Mouse (Mus musculus): ENCODE data around the gene Adm2. TPM values are rescaled to one million over a fixed set of nuclear protein-coding genes. Genes with fewer than 3 reads are reported as not detected.

Adm2 gene
- polyA plus RNA-seq (2012; fragmentation: generic; extraction: Trizol) = under 1 TPM; 0.02 to 0.04 TPM

DNA sequence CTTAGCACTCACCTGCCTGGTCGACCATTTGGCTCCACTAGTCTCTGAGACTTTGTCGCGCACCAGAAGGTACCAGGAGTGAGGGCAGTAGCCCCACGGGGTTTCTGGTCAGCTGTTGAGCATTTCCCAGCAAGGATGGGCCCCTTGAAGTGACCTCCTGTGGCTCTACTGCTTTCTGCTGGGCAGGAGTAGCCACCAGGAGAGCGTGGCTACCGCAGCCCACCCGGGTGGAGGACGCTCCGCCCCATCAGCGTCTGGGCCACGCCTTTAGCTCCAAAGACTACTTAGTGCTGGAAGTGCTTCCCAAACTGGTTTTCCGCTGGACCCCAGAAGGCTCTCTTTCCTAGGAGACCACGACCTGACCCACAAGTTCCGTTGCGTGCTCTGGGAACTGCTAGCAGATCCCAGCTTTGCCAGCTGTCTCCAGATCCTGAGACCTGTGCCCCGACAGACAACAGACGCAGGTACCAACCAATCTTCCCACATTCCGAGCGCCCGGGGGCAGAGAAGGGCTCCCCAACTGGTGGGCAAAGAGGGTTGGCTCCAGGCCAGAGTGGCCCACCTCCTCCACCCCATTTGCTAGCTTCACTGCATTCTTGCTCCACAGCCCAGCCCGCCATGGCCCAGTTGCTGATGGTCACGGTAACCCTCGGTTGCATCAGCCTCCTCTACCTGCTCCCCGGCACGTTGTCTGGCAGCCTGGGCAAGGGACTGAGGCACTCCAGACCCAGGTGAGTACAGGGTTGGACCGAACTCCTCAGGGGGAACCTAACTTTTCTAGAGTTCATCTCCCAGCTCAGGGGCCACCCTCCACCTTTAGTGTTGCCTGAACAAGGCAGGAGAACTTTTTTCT lies at the start of gene Adm2:
Gene Adm2 (plus strand): TSS at position 51 of the 853 bp plus-strand sequence.

GRCm38 (mm10) chr15:89315190-89315731 lies 7.3 kb upstream of the Adm2 start, which contains the start of gene Sbf1:
Sbf1 (minus strand) TSS chr15:89315311.

DNA sequence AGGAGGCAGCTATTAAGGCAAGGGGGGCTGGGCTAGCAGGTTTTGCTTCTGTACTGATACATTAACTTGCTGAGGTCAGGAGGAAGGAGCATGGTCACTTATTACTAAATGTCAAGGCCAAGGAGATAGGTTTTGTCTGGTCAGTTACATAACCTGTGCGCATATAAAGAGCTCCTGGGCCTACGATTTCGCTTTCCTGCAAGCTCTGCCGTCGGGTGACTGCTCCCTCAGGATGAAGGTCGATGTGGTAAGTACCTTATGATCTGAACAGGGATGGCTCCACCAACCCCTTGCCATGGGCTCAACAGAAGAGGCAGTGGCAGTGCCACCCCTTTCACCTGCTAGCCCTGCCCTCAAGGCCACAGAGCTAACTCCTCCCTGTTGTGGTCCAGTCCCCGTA lies 11.8 kb downstream of the Adm2 start, which contains the start of gene Miox:
Gene Miox (plus strand): TSS at position 128 of the 400 bp plus-strand sequence.

DNA sequence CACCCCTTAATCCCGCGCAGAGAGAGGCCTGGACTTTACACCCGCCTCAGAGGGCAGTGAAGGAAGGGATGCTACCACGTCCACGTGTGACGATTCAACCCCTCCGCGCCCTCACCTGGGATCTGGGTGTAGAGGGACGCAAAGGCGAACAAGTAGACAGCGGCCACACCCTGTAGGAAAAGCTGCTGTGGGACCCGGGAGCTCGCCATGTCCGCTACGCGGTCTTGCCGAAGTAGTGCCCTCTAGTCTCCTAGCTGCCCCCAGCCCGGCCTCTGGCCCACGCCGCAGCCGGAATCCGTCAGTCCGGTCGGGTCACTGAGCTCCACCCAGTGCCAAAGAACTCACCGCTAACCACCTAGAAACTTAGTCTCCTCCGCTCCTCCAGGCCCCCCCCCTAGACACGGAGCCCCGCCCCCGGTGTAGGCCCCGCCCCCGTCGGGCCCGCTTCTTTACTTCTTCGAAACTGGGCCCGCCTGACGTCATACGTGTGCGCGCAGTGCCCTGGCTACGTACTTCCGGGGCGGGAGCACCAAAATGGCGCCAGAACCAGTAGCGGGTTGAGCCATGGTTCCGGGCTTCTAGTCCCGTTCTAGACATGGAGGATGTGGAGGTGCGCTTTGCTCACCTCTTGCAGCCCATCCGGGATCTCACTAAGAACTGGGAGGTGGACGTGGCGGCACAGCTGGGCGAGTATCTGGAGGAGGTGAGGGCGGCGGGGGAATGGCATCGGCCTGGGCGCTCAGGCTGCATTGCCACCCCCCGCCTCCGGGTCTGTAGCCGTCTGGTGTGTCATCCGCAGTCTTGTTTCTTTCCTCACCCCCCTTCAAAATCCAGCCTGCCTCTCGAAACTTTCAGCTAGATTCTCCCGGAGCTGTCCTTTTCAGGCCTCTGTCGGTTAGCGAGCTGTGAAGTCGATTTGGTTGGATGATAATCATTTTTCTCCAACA lies 33.0 kb downstream of the Adm2 start, which contains the start of the genes Lmf2 and Ncaph2:
Gene Lmf2 (minus strand): TSS at position 419 of the 947 bp plus-strand sequence.
Gene Ncaph2 (plus strand): TSS at position 479 of the 947 bp plus-strand sequence.

DNA sequence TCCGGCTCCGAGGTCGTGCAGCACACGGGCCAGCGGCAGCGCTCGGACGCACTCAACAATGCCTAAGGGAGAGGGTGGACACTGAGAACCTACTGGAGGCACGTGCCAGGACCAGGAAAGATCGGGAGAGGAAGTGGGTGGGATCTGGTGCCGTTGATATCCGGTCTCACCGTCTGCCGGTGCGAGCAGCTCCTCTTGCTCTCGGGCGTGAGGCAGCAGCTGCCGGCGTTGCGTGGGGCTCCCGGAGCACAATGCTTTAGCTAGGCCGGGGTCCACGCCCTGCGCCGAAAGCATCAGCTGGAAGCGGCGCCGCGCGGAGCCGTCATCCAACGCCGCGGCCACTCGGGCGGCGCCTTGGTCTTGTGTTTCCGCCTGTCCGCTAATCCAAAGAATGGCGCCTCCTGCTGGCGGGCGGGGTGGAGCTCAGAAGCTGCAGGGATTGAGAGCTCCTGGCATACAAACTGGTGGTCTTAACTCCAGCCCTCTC lies 51.3 kb downstream of the Adm2 start, which contains the start of gene Sco2:
Gene Sco2 (minus strand): TSS at position 85 of the 487 bp plus-strand sequence.

Other genes starting within 250 kb of the Adm2 start
- gene Trabd, start 247.6 kb upstream of the Adm2 start, polyA plus RNA-seq (2012; fragmentation: generic; extraction: Trizol) = 10 to 100 TPM; 44.6 to 47.8 TPM
- 10 to 100 TPM; 19.0 to 42.1 TPM for gene Selenoo, start 233.6 kb upstream of the Adm2 start, polyA plus RNA-seq (2012; fragmentation: generic; extraction: Trizol)
- 10 to 100 TPM; 12.0 to 17.7 TPM for gene Tubgcp6, start 199.6 kb upstream of the Adm2 start, polyA plus RNA-seq (2012; fragmentation: generic; extraction: Trizol)
- gene Hdac10, start 194.0 kb upstream of the Adm2 start, polyA plus RNA-seq (2012; fragmentation: generic; extraction: Trizol) = 10 to 100 TPM; 14.5 to 24.3 TPM
- gene Mapk12, start 182.0 kb upstream of the Adm2 start, polyA plus RNA-seq (2012; fragmentation: generic; extraction: Trizol) = 10 to 100 TPM; 29.5 to 43.6 TPM
- 10 to 100 TPM; 12.4 to 13.6 TPM for gene Mapk11, start 173.1 kb upstream of the Adm2 start, polyA plus RNA-seq (2012; fragmentation: generic; extraction: Trizol)
- gene Plxnb2, start 141.9 kb upstream of the Adm2 start, polyA plus RNA-seq (2012; fragmentation: generic; extraction: Trizol) = 100 to 1,000 TPM; 252 to 448 TPM
- gene Dennd6b, start 126.2 kb upstream of the Adm2 start, polyA plus RNA-seq (2012; fragmentation: generic; extraction: Trizol) = 1 to 10 TPM; 1.6 to 6.5 TPM
- 10 to 100 TPM in 1 of 2 experiments, 1 to 10 TPM in 1; 7.8 to 52.7 TPM for gene Ppp6r2, start 111.2 kb upstream of the Adm2 start, polyA plus RNA-seq (2012; fragmentation: generic; extraction: Trizol)
- 100 to 1,000 TPM; 132 to 134 TPM for gene Sbf1, start 7.4 kb upstream of the Adm2 start, polyA plus RNA-seq (2012; fragmentation: generic; extraction: Trizol)
- gene Miox, start 11.7 kb downstream of the Adm2 start, polyA plus RNA-seq (2012; fragmentation: generic; extraction: Trizol) = not detected
- gene Lmf2, start 32.9 kb downstream of the Adm2 start, polyA plus RNA-seq (2012; fragmentation: generic; extraction: Trizol) = 100 to 1,000 TPM in 1 of 2 experiments, 10 to 100 TPM in 1; 80.9 to 141 TPM
- 100 to 1,000 TPM; 197 to 330 TPM for gene Ncaph2, start 33.0 kb downstream of the Adm2 start, polyA plus RNA-seq (2012; fragmentation: generic; extraction: Trizol)
- 10 to 100 TPM; 19.3 to 37.8 TPM for gene Sco2, start 51.1 kb downstream of the Adm2 start, polyA plus RNA-seq (2012; fragmentation: generic; extraction: Trizol)
- 1 to 10 TPM; 3.0 to 3.1 TPM for gene Tymp, start 54.3 kb downstream of the Adm2 start, polyA plus RNA-seq (2012; fragmentation: generic; extraction: Trizol)
- gene Odf3b, start 56.6 kb downstream of the Adm2 start, polyA plus RNA-seq (2012; fragmentation: generic; extraction: Trizol) = under 1 TPM in 1 of 2 experiments, not detected in 1; 0.17 TPM
- gene Klhdc7b, start 62.2 kb downstream of the Adm2 start, polyA plus RNA-seq (2012; fragmentation: generic; extraction: Trizol) = not detected
- gene Syce3, start 87.8 kb downstream of the Adm2 start, polyA plus RNA-seq (2012; fragmentation: generic; extraction: Trizol) = not detected
- gene Cpt1b, start 103.1 kb downstream of the Adm2 start, polyA plus RNA-seq (2012; fragmentation: generic; extraction: Trizol) = 1 to 10 TPM in 1 of 2 experiments, under 1 TPM in 1; 0.13 to 1.8 TPM
- 1 to 10 TPM in 1 of 2 experiments, under 1 TPM in 1; 0.19 to 1.8 TPM for gene C730034F03Rik, start 106.9 kb downstream of the Adm2 start, polyA plus RNA-seq (2012; fragmentation: generic; extraction: Trizol)
- gene Gm44502, start 107.0 kb downstream of the Adm2 start, polyA plus RNA-seq (2012; fragmentation: generic; extraction: Trizol) = under 1 TPM in 1 of 2 experiments, not detected in 1; 0.20 TPM
- 10 to 100 TPM; 28.5 to 71.8 TPM for gene Chkb, start 107.2 kb downstream of the Adm2 start, polyA plus RNA-seq (2012; fragmentation: generic; extraction: Trizol)
- under 1 TPM in 1 of 2 experiments, not detected in 1; 0.06 TPM for gene Mapk8ip2, start 131.2 kb downstream of the Adm2 start, polyA plus RNA-seq (2012; fragmentation: generic; extraction: Trizol)
- 10 to 100 TPM; 15.9 to 95.8 TPM for gene Arsa, start 154.7 kb downstream of the Adm2 start, polyA plus RNA-seq (2012; fragmentation: generic; extraction: Trizol)
- under 1 TPM in 1 of 2 experiments, not detected in 1; 0.07 TPM for gene Shank3, start 176.9 kb downstream of the Adm2 start, polyA plus RNA-seq (2012; fragmentation: generic; extraction: Trizol)
- gene Acr, start 245.6 kb downstream of the Adm2 start, polyA plus RNA-seq (2012; fragmentation: generic; extraction: Trizol) = not detected

Data from C3H10T1/2 (cell line).